Comparison of ENCODE assay signal across 9 mouse cellular contexts in genomic region chr8:79384276-79385271, GRCm38 (mm10). TPM values are rescaled to one million over a fixed set of nuclear protein-coding genes. Genes with fewer than 3 reads are reported as not detected.
DNase-seq lines count a peak whose midpoint lies in the region; ATAC-seq lines count a peak whose summit lies in the region.
"Had no signal": no experiment of that assay in that cellular context is flagged by ENCODE, and none has a peak within 500 bp of the region (broad histone marks: within the 10 kb centered on the region; RNA-seq: fewer than 3 reads in every experiment).

No protein-coding gene starts in this region.

- no peak for DNase-seq in heart, postnatal 4 days
- peak; percentile 19 for DNase-seq in embryonic facial prominence, embryonic 10.5 days (ENCODE audit: low spot score)
- DNase-seq in midbrain, embryonic 10.5 days (ENCODE audit: low spot score) = peak; percentile 25
- DNase-seq in thymus, adult 18-20 months = no peak
- no peak for DNase-seq in adrenal gland, adult 18-20 months (ENCODE audit: low spot score in 2 of 2)
- no peak for DNase-seq in lung, adult 18-20 months
- DNase-seq: layer of hippocampus, adult 9-11 months had no signal

- H3K27ac ChIP-seq in heart, embryonic 14.5 days (replicated peaks in 1 of 2; ENCODE audit: control insufficient read depth in 1 of 2, insufficient read depth in 1 of 2, low read depth in 2 of 2, low read length in 2 of 2) = no peak overlapping the region
- H3K27ac ChIP-seq in embryonic facial prominence, embryonic 10.5 days (replicated peaks) = no peak overlapping the region
- H3K27ac ChIP-seq in hindbrain, embryonic 16.5 days (ENCODE audit: low read depth, low read length) = no peak overlapping the region
- peak overlapping the region; percentile 19; the same call in 1 of the 2 replicates for H3K27ac ChIP-seq in midbrain, embryonic 10.5 days (replicated peaks)

- H3K27me3 ChIP-seq in heart, embryonic 14.5 days (ENCODE audit: control insufficient read depth, insufficient read depth, low read length) = no peaks in the 10 kb centered on the region
- H3K27me3 ChIP-seq in embryonic facial prominence, embryonic 10.5 days (replicated peaks; ENCODE audit: low read depth, poor library complexity, severe bottlenecking) = no peaks in the 10 kb centered on the region
- no peaks in the 10 kb centered on the region for H3K27me3 ChIP-seq in hindbrain, embryonic 16.5 days (replicated peaks; ENCODE audit: control insufficient read depth, insufficient read depth, low read length)
- H3K27me3 ChIP-seq in midbrain, embryonic 10.5 days (ENCODE audit: low read depth, poor library complexity, severe bottlenecking) = no peaks in the 10 kb centered on the region

- H3K4me2 ChIP-seq in heart, embryonic 14.5 days (ENCODE audit: low read length) = peak overlapping the region; percentile 59
- peak overlapping the region; percentile 29 for H3K4me2 ChIP-seq in hindbrain, embryonic 16.5 days (ENCODE audit: low read length)

- peaks cover 26 to 42% of the 10 kb centered on the region in 2 experiments for H3K4me1 ChIP-seq in heart, embryonic 14.5 days (ENCODE audit: control insufficient read depth in 2 of 2, insufficient read depth in 2 of 2, low read length in 2 of 2)
- peaks cover 71% of the 10 kb centered on the region for H3K4me1 ChIP-seq in embryonic facial prominence, embryonic 10.5 days
- peaks cover 19% of the 10 kb centered on the region for H3K4me1 ChIP-seq in hindbrain, embryonic 16.5 days (ENCODE audit: control insufficient read depth, insufficient read depth, low read depth, low read length)
- H3K4me1 ChIP-seq in midbrain, embryonic 10.5 days = peaks cover 56% of the 10 kb centered on the region

- no peaks in the 10 kb centered on the region for H3K9me3 ChIP-seq in heart, embryonic 14.5 days (ENCODE audit: control insufficient read depth, low read length)
- H3K9me3 ChIP-seq in embryonic facial prominence, embryonic 10.5 days = no peaks in the 10 kb centered on the region
- no peaks in the 10 kb centered on the region for H3K9me3 ChIP-seq in hindbrain, embryonic 16.5 days (ENCODE audit: control insufficient read depth, low read length)
- H3K9me3 ChIP-seq in midbrain, embryonic 10.5 days (replicated peaks) = peaks cover 7% of the 10 kb centered on the region; the same call in 1 of the 2 replicates

- H3K4me3 ChIP-seq in heart, embryonic 14.5 days (ENCODE audit: control insufficient read depth in 1 of 2, insufficient read depth in 1 of 2, low read depth in 1 of 2, low read length in 2 of 2) = 0 out of 4 replicates have a peak overlapping the region, but pooled peaks of 1 of the 2 experiments have one; percentile 6
- peak overlapping the region; percentile 18; the same call in 1 of the 2 replicates for H3K4me3 ChIP-seq in embryonic facial prominence, embryonic 10.5 days
- no peak overlapping the region for H3K4me3 ChIP-seq in hindbrain, embryonic 16.5 days (ENCODE audit: low read length)
- peak overlapping the region; percentile 34 for H3K4me3 ChIP-seq in midbrain, embryonic 10.5 days

- ATAC-seq in heart, embryonic 14.5 days (ENCODE audit: insufficient number of reproducible peaks, insufficient read depth, low FRiP score, low read depth) = no peak
- ATAC-seq in hindbrain, embryonic 16.5 days = no peak

- 23% methylated on average over 25 of the region's 25 CpGs for WGBS in heart, embryonic 14.5 days
- WGBS in embryonic facial prominence, embryonic 10.5 days = 22% methylated on average over 25 of the region's 25 CpGs
- WGBS in hindbrain, embryonic 16.5 days = 26% methylated on average over 25 of the region's 25 CpGs
- 14% methylated on average over 25 of the region's 25 CpGs for WGBS in midbrain, embryonic 10.5 days

- peak overlapping the region; percentile 39 for H3K9ac ChIP-seq in heart, embryonic 14.5 days (ENCODE audit: low read length)
- H3K9ac ChIP-seq in hindbrain, embryonic 16.5 days (ENCODE audit: low read depth, low read length) = no peak overlapping the region

- H3K36me3 ChIP-seq in heart, embryonic 14.5 days (ENCODE audit: control insufficient read depth, insufficient read depth, low read length) = 0 out of 2 replicates have a peak, but pooled peaks cover 2% of the 10 kb centered on the region
- peaks cover 35% of the 10 kb centered on the region for H3K36me3 ChIP-seq in embryonic facial prominence, embryonic 10.5 days (replicated peaks)
- H3K36me3 ChIP-seq in hindbrain, embryonic 16.5 days (ENCODE audit: control insufficient read depth, insufficient read depth, low read length) = no peaks in the 10 kb centered on the region
- H3K36me3 ChIP-seq in midbrain, embryonic 10.5 days = peaks cover 31% of the 10 kb centered on the region

RNA-seq across cellular contexts. Expression of gene Smad1, which starts 14.7 kb away (rescaled TPM):
- 26.1 and 27.2 TPM in 2 replicates for polyA plus RNA-seq in heart, embryonic 14.5 days (2014; fragmentation: Nextera tagmentation; extraction: Ambion mirVana)
- 10 to 100 TPM; 34.6 to 36.7 TPM for total RNA-seq in heart, postnatal 4 days (2021)
- 41.5 and 42.8 TPM in 2 replicates for polyA plus RNA-seq in embryonic facial prominence, embryonic 10.5 days (2016; fragmentation: Nextera tagmentation; extraction: Ambion mirVana)
- polyA plus RNA-seq in hindbrain, embryonic 16.5 days (2015; fragmentation: Nextera tagmentation; extraction: Ambion mirVana) = 55.2 and 62.3 TPM in 2 replicates
- 36.1 and 39.0 TPM in 2 replicates for polyA plus RNA-seq in midbrain, embryonic 10.5 days (2016; fragmentation: Nextera tagmentation; extraction: Ambion mirVana)
- total RNA-seq in adrenal gland, adult 18-20 months (2021) = 10 to 100 TPM; 25.6 TPM

Comparison
In these comparisons a context has a peak if more than half of its experiments do, and no peak if none do; other contexts are left out.
1. DNase-seq: peak in embryonic facial prominence, embryonic 10.5 days (single experiment) and midbrain, embryonic 10.5 days (single experiment); none in heart, postnatal 4 days (single experiment), thymus, adult 18-20 months (0 of 2), adrenal gland, adult 18-20 months (0 of 2) and lung, adult 18-20 months (0 of 2).